Mouse (Mus musculus) lung, postnatal 36 days (tissue): ENCODE measurements around the gene Cenpi.
A peak's percentile ranks its signal among the peaks of the same experiment; 100 is the strongest.
"Not testable (repeated sequence)": the region's sequence is repeated elsewhere in the genome, so short reads cannot be mapped to it uniquely, and the experiment has no call there.

ENCODE experiments used
- DNase-seq: peaks from one replicate; pipeline ENCODE4 v3.0.0; 2022; ENCODE audit warnings: mixed read lengths

Gene Cenpi

GRCm38 (mm10) chrX:134307534-134308274, at the start of gene Cenpi:
Gene Cenpi, plus strand, starts transcription at chrX:134308084.
- DNase-seq = peak; percentile 92

- DNase-seq = no peak
Measured at GRCm38 (mm10) chrX:134261191-134261590, 46.7 kb upstream of the Cenpi start.

GRCm38 (mm10) chrX:134262129-134262528, 45.8 kb upstream of the Cenpi start:
- no peak for DNase-seq

- no peak for DNase-seq
Measured at GRCm38 (mm10) chrX:134275715-134276114, 32.2 kb upstream of the Cenpi start.

- DNase-seq = peak; percentile 79
Measured at GRCm38 (mm10) chrX:134276275-134277160, 31.4 kb upstream of the Cenpi start, which contains the start of gene Trmt2b. Gene Trmt2b, minus strand, starts transcription at chrX:134276984.

- DNase-seq = no peak
Measured at GRCm38 (mm10) chrX:134280531-134280930, 27.4 kb upstream of the Cenpi start.

GRCm38 (mm10) chrX:134285102-134285501, 22.8 kb upstream of the Cenpi start:
- DNase-seq = no peak

GRCm38 (mm10) chrX:134285791-134286190, 22.1 kb upstream of the Cenpi start:
- DNase-seq = no peak

- no peak for DNase-seq
Measured at GRCm38 (mm10) chrX:134287305-134287704, 20.6 kb upstream of the Cenpi start.

- peak; percentile 15 for DNase-seq
Measured at GRCm38 (mm10) chrX:134296301-134296700, 11.6 kb upstream of the Cenpi start.

- no peak for DNase-seq
Measured at GRCm38 (mm10) chrX:134296737-134297136, 11.1 kb upstream of the Cenpi start.

- DNase-seq = no peak
Measured at GRCm38 (mm10) chrX:134297195-134297594, 10.7 kb upstream of the Cenpi start.

- DNase-seq = no peak
Measured at GRCm38 (mm10) chrX:134300219-134300618, 7.7 kb upstream of the Cenpi start.

GRCm38 (mm10) chrX:134303287-134303686, 4.6 kb upstream of the Cenpi start:
- DNase-seq = no peak

- no peak for DNase-seq
Measured at GRCm38 (mm10) chrX:134308275-134308634, 371 bp downstream of the Cenpi start.

GRCm38 (mm10) chrX:134311193-134311592, 3.3 kb downstream of the Cenpi start:
- DNase-seq = not testable (repeated sequence)

GRCm38 (mm10) chrX:134319153-134319932, 11.5 kb downstream of the Cenpi start:
- peak; percentile 65 for DNase-seq

- peak; percentile 58 for DNase-seq
Measured at GRCm38 (mm10) chrX:134333280-134333679, 25.4 kb downstream of the Cenpi start.

GRCm38 (mm10) chrX:134342735-134343134, 34.9 kb downstream of the Cenpi start:
- peak; percentile 39 for DNase-seq

- peak; percentile 15 for DNase-seq
Measured at GRCm38 (mm10) chrX:134350205-134350604, 42.3 kb downstream of the Cenpi start.

- peak; percentile 39 for DNase-seq
Measured at GRCm38 (mm10) chrX:134353848-134354247, 46.0 kb downstream of the Cenpi start.

- DNase-seq = peak; percentile 82
Measured at GRCm38 (mm10) chrX:134359336-134359735, 51.5 kb downstream of the Cenpi start.

- no peak for DNase-seq
Measured at GRCm38 (mm10) chrX:134362156-134362555, 54.3 kb downstream of the Cenpi start.
